Mouse (Mus musculus): ENCODE data around the gene Cd300lg. TPM values are rescaled to one million over a fixed set of nuclear protein-coding genes. Genes with fewer than 3 reads are reported as not detected.

Gene Cd300lg
- total and polyA plus RNA-seq, 3 experiments = 0.08 to 0.26 TPM; not detected in 1

DNA sequence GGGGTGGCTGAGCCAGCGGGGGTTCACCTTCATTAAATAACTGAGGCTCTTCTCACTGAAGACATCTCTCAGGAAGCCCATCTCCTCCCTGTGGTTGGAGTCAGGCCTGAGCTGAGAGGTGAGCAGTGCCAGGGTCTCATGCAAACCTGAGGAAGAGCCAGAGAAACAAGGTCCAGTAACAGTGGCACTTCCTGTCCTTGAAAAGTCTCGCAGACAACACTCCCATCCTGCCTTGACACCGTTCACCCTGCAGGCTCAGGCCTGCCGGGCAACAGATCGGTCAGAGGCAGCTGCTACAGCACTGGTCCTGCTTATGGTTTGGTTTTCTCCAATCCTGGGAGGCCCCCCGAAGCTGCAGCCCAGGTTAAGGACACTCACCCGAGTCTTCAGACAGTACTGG, 16.0 kb upstream of the Cd300lg start:
- H3K36me3 ChIP-seq (ENCODE audit: control insufficient read depth in 1 of 2, insufficient read depth in 2 of 2, low read length in 2 of 2) = peaks cover 0 to 14% of the 10 kb centered on the region in 2 experiments; a peak in 2 of 4 replicates
- no peak for TF ChIP-seq GATA1 (IDR thresholded peaks at IDR 0.05; ENCODE audit: low read depth, low read length)
- no peak for TF ChIP-seq ZC3H11A (IDR thresholded peaks at IDR 0.05; ENCODE audit: low read depth, low read length)
- no peak for TF ChIP-seq CHD2 (IDR thresholded peaks at IDR 0.05; ENCODE audit: low read length)
- no peak overlapping the region for H3K9ac ChIP-seq (ENCODE audit: control insufficient read depth, low read depth, low read length, poor library complexity, severe bottlenecking)
- DNase-seq (ENCODE audit: low read depth, low spot score) = no peak
- H3K4me3 ChIP-seq (ENCODE audit: control insufficient read depth in 1 of 2, insufficient read depth in 1 of 2, low read depth in 2 of 2, low read length in 2 of 2) = no peak overlapping the region
- H3K27me3 ChIP-seq (ENCODE audit: control insufficient read depth in 1 of 2, insufficient read depth in 2 of 2, low read length in 2 of 2) = no peaks in the 10 kb centered on the region
- no peaks in the 10 kb centered on the region for H3K79me2 ChIP-seq (ENCODE audit: control insufficient read depth, insufficient read depth, low read length, poor library complexity)
- H3K4me1 ChIP-seq (ENCODE audit: control insufficient read depth in 1 of 2, insufficient read depth in 2 of 2, low read length in 2 of 2) = peaks cover 2 to 22% of the 10 kb centered on the region in 2 experiments; a peak in 3 of 4 replicates
- H3K9me3 ChIP-seq (replicated peaks; ENCODE audit: insufficient read depth, low read length) = no peaks in the 10 kb centered on the region
- H3K27ac ChIP-seq (ENCODE audit: control insufficient read depth, low read depth, low read length) = no peak overlapping the region

- DNase-seq (ENCODE audit: low read depth, low spot score) = peak; percentile 44
- H3K4me1 ChIP-seq (ENCODE audit: control insufficient read depth in 1 of 2, insufficient read depth in 2 of 2, low read length in 2 of 2) = peaks cover 2 to 22% of the 10 kb centered on the region in 2 experiments; a peak in 3 of 4 replicates
- peak overlapping the region; percentile 73 for H3K9ac ChIP-seq (ENCODE audit: control insufficient read depth, low read depth, low read length, poor library complexity, severe bottlenecking)
- peak overlapping the region; percentile 75 to 93 for H3K4me3 ChIP-seq (ENCODE audit: control insufficient read depth in 1 of 2, insufficient read depth in 1 of 2, low read depth in 2 of 2, low read length in 2 of 2)
- H3K27me3 ChIP-seq (ENCODE audit: control insufficient read depth in 1 of 2, insufficient read depth in 2 of 2, low read length in 2 of 2) = no peaks in the 10 kb centered on the region
- no peaks in the 10 kb centered on the region for H3K9me3 ChIP-seq (replicated peaks; ENCODE audit: insufficient read depth, low read length)
- H3K79me2 ChIP-seq (ENCODE audit: control insufficient read depth, insufficient read depth, low read length, poor library complexity) = no peaks in the 10 kb centered on the region
- peaks cover 0 to 14% of the 10 kb centered on the region in 2 experiments; a peak in 2 of 4 replicates for H3K36me3 ChIP-seq (ENCODE audit: control insufficient read depth in 1 of 2, insufficient read depth in 2 of 2, low read length in 2 of 2)
- H3K27ac ChIP-seq (ENCODE audit: control insufficient read depth, low read depth, low read length) = no peak overlapping the region
- TF ChIP-seq CTCF (IDR thresholded peaks at IDR 0.05 in 2 of 3, conservative IDR thresholded peaks at IDR 0.05 in 1 of 3; ENCODE audit: control insufficient read depth in 1 of 3, insufficient read depth in 1 of 3, low read depth in 2 of 3, low read length in 3 of 3, poor library complexity in 1 of 3, severe bottlenecking in 1 of 3) (no peak), UBTF (IDR thresholded peaks at IDR 0.05; ENCODE audit: borderline replicate concordance, insufficient read depth, low read depth, low read length) (no peak), MAX (IDR thresholded peaks at IDR 0.05; ENCODE audit: low read length) (peak; percentile 58; the same call in 1 of the 2 replicates), RAD21 (IDR thresholded peaks at IDR 0.05; ENCODE audit: low read depth, low read length) (no peak), HCFC1 (IDR thresholded peaks at IDR 0.05; ENCODE audit: low read depth, low read length) (no peak), TCF12 (IDR thresholded peaks at IDR 0.05; ENCODE audit: low read depth, low read length) (no peak), MYC (IDR thresholded peaks at IDR 0.05; ENCODE audit: low read depth, low read length) (peak; percentile 37; the same call in 1 of the 2 replicates), BHLHE40 (IDR thresholded peaks at IDR 0.05; ENCODE audit: borderline replicate concordance, low read depth, low read length) (no peak; the same call in 1 of the 2 replicates), ELF1 (IDR thresholded peaks at IDR 0.05; ENCODE audit: low read depth, low read length) (no peak), MXI1 (IDR thresholded peaks at IDR 0.05; ENCODE audit: low read depth, low read length) (peak; percentile 67; the same call in 1 of the 2 replicates), NELFE (IDR thresholded peaks at IDR 0.05; ENCODE audit: low read depth, low read length) (no peak), EP300 (IDR thresholded peaks at IDR 0.05; ENCODE audit: low read depth in 1 of 2, low read length in 2 of 2) (no peak), SIN3A (IDR thresholded peaks at IDR 0.05; ENCODE audit: low read length) (peak; percentile 34; the same call in 1 of the 2 replicates)
Measured at GRCm38 (mm10) chr11:102025991-102026660, 15.2 kb upstream of the Cd300lg start.

All from MEL (cell line).